Mouse (Mus musculus) small intestine, adult 2 months (tissue): ENCODE measurements around the gene Miip.
"Not testable (repeated sequence)": the region's sequence is repeated elsewhere in the genome, so short reads cannot be mapped to it uniquely, and the experiment has no call there.

ENCODE experiments used
- CTCF ChIP-seq: fragments of 200-500 bp; IDR thresholded peaks from 2 replicates; pipeline ENCODE4 v1.5.1; 2012; ENCODE audit warnings: low read depth, mild to moderate bottlenecking, control low read depth, inconsistent platforms, low read length, moderate library complexity, mixed read lengths; ENCODE audit not compliant: insufficient replicate concordance, insufficient read length; ENCODE audit errors: extremely low read depth
- POLR2A ChIP-seq: fragments of 200-500 bp; IDR thresholded peaks from 2 replicates; pipeline ENCODE4 v1.6.1; 2012; ENCODE audit warnings: low read depth, mild to moderate bottlenecking, control low read depth, inconsistent platforms, low read length, moderate library complexity

GRCm38 (mm10) chr4:147821414-147821813, 47.2 kb downstream of the Miip start:
- not testable (repeated sequence) for TF ChIP-seq POLR2A, CTCF
